Mouse (Mus musculus) CD8-positive naive resting alpha-beta T cell, adult 2 months (primary cell): ENCODE results near the gene Rab3b.

Experiments
- DNase-seq, 2 experiments: peaks; one replicate each; pipeline ENCODE4 v3.0.0; 2022; ENCODE audit warnings: low read depth in 2 of 2, low spot score in 2 of 2

The Rab3b gene

DNA sequence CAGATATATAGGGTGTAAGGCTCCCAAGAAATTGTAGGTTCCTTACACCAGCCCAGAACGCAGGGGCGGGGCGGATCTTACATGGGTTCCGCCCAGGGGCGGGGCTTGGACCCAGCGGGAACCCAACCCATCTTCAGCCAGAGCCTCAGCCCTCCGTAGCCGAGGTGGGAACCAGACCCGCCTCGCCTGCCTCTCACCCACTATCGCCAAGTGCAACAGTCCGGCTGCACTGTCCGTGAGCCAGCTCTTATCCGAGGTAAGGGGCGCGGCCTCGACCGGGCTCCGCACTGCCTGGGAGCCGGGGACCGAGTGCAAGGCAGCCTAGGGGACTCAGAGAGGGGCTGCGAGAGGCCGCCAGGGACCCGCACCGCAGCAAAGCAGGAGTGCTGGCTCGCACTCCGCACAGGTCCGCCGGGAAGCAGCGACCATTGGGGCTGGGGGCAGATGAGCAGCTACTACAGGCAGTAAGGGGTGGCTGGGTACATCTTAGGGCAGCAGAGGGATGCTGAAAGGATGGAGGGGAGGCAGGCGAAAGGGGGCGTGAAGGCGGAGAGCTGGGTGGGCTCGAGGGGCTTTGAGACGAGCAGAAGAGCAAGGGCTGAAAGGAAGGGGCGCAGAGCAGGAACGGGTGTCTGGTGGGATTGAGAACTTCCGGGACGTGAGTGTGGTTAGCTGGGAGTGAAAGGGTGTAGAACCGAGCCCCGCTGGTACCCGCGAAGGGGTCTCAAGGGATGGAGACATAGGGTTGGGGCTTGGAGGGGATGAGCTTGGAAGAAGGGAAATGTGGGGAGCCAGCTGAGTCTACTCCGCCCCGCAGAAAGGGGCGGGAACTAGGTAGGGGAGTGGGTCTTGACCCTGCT is at the start of gene Rab3b:
TSS of gene Rab3b (plus strand) at position 101 of the 860 bp plus-strand sequence.
- DNase-seq: peak in 1 of 2 experiments; percentile 28

DNA sequence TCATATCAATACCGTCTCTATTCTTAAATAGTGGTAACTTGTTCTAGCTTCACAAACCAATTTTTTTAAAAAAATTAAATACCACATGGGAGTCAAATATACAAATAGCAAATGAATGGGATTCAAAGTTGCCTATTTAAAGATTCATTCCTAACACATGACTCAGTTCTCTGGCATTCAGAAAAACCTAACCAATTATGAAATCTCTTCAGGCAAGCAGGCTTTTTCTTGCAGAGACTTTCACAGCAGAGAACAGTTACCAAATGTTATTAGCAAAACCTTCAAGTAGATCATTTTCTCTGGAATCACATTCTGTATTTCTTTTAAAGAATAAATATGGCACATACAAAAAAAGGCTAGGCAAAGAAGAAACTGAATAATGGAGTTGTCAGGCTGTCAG is 48.2 kb upstream of the Rab3b start:
- no peak for DNase-seq

DNA sequence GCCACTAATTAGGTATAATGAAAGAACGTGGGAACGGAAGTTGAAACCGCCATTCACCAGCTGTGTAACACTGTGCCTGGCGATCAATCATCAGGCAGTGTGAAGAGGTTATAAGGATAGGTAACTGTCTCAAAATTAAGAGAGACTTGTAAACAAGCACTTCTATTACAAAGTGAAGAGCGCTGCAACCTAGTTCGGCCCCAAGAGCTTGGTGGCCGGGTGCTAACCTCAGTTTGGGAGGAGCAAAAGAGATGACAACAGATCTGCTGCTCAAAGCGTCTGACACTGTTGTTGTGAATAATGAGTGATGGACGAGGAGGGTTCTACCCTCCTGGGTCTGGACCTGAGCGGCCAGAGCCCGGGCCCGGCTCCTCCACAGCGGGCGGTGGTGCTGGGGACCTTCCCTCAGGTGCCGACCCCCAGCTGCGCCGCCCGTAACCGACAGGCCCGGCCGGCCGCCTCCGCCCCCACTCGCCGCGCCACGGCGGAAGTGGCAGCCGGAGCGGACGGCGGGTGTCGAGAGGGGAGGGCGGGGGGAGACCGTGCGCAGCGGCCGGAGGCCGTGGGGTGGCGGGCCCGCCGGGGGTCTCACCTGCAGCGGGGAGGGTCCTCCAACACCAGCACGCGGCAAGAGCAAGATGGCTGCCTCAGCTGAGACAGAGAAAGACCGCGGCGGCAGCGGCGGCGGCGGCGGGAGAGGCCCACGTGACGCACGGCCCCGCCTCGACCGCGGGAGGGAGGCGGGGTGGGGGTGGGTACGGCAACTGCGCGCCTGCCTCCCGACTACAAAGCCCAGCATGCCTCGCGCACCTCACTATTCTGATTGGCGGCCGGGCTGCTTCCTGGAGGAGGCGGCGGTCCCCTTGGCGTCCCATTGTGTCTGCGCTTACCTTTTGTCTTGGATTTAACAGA is 45.7 kb upstream of the Rab3b start, which contains the start of gene Btf3l4:
TSS of gene Btf3l4 (minus strand) at position 699 of the 912 bp plus-strand sequence.
- peak; percentile 82 to 86 for DNase-seq

DNA sequence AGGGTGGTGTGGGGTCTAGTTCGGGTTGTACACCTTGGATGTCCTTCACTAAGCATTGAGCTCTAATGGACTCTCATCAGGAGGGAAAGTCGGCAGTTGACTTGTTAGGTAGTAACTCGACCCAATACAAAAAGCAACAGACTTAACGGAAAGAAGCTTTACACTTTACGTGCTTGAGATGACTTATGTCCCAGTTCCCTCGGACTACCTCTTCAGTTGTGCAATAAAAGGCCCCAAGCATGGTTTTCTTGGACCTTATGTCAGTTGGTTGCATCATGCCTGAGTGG is 45.1 kb upstream of the Rab3b start:
- no peak for DNase-seq

DNA sequence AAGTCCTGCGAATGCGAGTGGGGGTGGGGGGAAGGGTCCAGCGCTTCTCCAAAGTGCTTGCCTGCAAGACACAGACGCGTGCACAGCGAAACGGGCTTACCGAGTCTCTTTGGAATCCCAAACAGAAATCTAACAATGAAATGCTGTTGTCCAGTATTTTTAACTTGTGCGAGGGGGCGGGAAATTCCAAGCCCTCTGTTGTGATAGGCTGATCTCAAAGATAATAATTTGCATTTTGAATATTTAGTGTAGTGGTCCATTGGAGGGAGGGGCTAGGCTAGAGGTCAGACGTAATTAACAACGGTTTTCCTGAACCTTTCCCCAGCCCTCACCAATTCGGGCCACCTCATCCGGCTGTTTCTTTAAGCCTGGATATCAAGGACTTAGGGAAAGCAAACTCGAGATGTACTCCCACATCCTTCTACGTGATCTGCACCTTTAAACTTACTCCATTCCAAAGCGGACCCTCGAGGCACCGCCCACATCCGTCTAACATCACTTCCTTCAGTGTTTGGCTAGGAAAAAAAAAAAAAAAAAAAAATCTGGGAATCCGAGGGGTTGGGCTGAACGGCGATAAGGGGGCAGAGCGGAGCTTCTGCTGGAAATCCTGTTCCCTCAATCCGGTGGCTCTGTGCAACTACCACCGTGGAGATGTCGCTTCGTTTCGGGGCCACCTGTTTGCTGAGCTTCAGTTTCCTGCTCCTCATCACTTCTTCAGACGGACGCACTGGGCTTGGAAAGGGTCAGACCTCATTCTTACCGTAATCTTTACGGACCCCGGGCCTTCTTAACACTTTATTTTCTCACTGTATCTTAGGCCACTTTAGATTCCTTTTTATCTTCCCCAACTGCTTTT is 44.5 kb upstream of the Rab3b start, which contains the start of gene Txndc12:
TSS of gene Txndc12 (plus strand) at position 487 of the 856 bp plus-strand sequence.
- peak; percentile 25 to 52 for DNase-seq

DNA sequence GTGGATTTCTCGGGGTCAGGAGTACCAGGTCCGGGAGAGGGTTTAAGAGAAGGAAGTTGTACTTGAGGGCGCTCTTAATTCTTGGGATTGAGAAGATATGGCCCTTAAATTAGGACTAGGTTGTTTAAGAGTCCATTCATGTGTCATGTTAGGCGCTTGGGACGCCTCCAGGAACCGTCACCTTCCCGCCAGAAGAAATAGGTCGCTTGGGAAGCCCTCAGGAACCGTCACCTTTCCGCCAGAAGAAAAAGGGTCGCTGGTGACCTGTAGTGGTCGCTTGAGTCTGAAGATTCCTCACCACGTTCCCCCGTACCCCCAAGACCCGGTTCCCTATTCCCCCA is 43.9 kb upstream of the Rab3b start:
- DNase-seq: no peak

DNA sequence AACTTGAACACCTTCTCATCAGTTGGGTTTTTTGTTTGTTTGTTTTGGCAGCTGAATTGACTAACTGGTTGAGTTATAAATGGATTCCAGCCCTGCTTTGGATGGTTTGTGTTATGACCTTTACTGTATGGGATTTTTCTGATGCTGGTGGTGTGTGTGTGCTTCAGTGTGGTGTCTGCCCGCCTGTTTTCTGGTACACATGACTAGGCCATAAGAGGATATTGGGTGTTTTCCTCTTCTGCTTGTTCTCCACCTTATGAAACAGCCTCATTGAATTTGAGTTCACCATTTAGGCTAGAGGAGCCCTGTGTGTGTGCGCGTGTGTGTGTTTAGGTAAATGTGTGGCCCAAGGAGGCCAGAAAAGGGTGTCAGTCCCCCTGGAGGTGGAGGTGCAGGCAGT is 43.4 kb upstream of the Rab3b start:
- no peak for DNase-seq

DNA sequence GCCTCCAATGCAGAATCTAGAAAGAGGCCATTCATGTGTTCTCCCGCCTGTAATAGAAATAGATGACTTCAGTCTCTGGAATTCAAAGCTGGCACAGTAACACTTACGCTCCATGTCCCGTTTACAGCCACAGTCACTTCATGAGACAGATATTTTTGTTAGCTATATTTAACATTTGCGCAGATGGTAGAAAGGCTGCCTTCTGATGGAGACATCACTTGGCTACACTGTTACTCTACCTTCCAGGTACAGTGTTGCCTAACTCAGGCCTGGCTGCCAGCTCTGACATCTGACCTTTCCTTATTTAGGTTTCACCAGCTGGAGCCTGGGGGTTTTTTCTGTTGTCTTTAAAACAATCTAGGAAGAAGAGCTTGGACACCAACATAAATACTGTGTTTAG is 40.8 kb upstream of the Rab3b start:
- no peak for DNase-seq

DNA sequence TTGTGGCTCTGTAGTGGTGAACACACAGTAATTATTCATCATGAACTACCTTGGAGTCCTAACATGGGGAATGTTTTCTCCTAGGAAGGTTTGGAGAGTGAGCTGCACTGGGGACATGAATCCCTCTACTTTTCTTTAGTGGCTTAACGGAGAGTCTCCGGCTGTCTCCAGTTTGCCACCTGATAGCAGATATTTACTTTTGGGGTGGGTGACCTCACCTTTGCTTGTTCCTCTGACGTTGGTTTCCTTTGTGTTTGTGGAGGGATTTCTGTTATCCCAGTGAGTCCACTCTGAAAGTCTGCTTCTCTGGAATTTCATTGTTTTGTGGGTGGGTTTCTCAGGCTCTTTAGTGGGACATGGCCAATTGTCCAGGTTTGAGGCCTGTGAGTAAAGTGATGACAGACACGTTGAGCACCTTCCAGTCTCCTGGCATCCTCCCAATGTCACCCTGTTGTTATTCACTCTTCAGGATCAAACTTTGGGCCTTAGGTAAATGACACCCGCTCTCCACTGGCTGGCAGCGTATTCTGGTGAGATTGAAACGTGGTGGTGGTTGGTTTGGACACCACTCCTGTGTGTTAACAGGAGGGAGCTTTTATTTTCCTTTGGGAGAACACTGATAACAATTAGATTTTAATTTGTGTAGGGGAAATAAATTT is 36.8 kb upstream of the Rab3b start:
- DNase-seq: no peak

DNA sequence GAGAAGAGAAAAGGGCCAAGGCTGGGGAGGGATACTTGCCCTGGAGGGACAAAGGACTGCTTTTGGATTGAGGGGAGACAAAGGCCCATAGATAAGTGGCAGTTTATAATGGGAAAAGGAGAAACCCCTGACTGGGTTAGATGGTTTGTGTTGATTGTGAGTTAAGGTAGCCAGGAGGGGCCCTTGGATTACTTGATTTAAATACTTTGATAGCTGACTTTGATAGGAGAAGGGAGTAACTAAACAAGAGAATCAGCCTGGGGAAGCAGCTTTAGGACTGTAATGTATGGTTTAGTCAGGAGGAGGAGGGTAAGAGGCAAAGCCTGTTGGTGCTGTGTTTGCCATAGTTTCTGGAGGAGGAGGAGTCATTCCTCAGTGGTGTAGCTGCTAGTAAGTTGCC is 35.5 kb upstream of the Rab3b start:
- no peak for DNase-seq

DNA sequence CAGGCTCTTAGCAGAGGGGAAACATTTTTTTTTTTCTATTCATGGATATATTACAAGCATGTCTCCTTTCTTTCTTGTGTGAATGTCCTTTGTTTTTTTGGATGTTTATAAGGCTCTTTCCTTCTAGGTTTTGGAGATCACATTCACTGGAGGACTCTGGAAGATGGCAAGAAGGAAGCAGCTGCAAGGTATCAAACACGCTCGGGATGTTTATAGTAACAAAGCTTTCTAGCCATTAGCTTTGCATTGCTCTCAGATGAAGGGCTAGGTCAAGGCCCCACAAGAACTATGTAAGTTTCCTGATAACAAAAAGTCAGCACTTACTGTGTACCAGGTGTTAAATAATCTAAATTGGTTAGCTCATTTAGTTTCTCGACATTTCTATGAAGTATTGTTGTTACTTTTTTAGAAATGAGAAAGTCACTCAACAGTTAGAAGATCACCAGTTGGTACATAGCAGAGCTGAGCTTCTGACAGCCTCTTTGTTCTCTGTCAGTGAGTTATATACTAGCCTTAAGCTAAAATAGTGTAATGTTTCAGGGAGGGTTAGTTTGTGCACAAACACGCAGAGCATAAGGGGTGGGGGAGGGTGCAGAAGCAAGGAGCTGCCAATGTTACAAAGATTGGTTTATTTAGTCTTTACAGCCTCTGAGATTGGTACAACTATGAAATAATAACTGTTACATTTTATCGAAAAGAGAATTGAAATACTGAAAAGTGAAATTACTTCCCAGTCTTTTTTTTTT is 32.9 kb upstream of the Rab3b start:
- DNase-seq: no peak

DNA sequence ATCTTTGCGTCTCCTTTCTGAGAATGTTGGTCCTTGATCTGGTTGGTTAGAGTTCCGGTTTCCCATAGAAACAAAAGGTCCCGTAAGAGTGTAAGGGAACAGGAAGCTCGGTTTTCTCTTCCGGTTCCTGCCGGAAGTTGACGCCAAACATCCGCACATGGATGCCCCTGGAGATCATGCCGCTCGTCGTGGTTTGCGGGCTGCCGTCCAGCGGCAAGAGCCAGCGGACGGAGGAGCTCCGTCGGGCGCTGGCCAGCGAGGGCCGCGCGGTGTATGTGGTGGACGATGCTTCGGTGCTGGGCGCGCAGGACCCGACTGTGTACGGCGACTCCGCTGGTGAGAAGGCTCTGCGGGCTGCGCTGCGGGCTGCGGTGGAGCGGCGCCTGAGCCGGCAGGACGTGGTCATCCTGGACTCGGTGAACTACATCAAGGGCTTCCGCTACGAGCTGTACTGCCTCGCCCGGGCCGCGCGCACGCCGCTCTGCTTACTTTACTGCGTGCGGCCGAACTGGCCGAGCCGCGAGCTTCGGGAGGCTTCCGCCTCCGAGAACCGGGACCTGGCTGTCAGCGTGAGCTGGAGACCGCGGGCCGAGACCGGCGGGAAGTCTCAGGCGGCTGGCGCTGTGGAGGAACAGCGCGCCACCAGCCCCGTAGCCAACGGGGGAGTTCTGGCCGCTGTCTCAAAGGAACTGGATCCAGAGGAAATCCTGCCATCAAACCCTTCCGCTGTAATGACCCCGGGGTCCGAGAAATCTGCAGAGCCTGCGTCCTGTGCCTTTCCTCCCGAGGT is 31.0 kb upstream of the Rab3b start, which contains the start of gene Kti12:
TSS of gene Kti12 (plus strand) at position 71 of the 790 bp plus-strand sequence.
- peak; percentile 59 to 70 for DNase-seq

DNA sequence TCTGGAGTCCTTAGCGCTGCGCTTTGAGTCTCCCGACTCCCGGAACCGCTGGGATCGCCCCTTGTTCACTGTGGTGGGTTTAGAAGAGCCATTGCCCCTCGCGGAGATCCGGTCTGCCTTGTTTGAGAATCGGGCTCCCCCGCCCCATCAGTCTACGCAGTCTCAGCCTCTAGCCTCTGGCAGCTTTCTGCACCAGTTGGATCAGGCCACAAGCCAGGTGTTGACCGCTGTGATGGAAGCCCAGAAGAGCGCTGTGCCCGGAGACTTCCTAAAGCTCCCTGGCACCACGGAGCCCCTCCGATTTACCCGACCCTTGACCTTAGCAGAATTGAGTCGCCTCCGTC is 30.4 kb upstream of the Rab3b start, which contains the start of gene A730015C16Rik:
TSS of gene A730015C16Rik (minus strand) at position 115 of the 344 bp plus-strand sequence.
- no peak for DNase-seq

DNA sequence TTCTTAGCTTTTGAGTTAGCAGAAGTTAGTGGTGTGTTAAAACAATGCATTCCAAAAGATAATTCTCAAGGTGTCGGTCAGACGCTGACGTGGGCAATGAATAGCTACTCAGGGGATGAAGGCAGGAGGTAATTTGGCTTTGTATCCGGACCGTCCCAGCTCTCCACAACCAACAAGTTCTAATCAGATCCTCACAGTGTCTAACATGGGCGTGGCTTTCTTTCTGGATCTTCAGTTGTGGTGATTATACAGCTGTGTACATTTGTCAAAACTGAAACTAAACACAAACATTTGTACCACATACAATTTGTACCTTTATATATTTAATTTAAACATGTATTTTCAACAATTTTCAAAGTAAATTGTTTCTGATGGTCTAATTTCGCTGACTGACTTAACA is 12.1 kb upstream of the Rab3b start:
- no peak for DNase-seq

DNA sequence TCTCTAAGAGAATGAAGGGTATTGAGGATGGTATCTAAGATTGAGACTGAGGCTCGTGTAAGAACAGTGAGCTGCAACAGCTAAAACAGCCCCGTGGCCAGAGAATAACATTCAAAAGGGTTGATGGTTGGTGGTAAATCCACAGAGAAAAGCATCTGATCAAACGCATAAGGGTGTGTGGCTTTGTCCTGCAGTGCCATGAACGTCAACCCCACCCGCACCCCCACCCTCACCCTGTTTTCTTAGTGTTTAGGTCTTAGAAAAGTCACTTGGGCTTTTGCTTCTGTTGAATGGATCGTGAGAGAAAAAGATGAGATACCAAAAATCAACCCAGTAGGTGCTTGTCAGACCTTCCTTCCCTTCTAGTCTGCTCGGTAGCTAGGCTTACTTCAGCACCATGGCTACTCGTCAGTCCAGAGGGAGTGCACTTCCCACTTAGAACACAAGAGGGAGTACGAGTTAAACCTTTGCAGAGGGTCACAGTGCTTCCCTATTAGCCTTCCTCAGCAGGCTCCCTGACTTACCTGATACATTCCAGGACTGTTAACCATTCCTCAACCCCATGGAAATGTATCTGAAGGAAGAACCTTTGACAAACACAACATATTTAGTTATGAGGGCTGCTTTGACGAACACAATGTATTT is 9.0 kb upstream of the Rab3b start:
- DNase-seq: peak; percentile 59 to 71

DNA sequence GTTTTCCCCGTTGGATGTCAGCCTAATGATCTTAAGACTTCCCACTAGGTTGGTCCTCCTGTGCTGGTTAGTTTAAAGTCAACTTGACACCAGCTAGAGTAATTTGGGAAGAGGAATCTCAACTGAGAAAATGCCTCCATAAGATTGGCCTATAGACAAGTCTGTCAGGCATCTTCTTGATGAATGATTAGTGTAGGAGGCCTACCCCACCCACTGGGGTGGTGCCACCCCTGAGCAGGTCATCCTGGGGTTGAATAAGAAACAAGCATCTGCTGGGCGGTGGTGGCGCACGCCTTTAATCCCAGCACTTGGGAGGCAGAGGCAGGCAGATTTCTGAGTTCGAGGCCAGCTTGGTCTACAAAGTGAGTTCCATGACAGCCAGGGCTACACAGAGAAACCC is 5.1 kb upstream of the Rab3b start:
- DNase-seq: no peak

DNA sequence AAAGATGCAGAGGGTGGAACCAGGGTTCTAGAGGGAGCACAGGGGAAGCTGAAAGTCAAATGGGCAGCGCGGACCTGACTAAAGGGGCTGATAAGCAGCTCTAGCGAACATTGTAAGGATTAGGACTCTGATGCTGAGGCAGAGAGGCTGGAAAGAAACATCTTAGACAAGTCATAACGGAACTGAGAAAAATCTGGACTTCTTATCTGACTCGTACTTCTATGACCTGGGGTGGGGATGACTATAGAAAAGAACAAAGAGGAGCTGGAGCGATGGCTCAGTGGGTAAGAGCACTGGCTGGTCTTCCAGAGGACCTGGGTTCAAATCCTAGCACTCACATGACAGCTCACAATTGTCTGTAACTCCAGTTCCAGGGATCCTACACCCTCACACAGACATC is 962 bp upstream of the Rab3b start:
- DNase-seq: no peak

DNA sequence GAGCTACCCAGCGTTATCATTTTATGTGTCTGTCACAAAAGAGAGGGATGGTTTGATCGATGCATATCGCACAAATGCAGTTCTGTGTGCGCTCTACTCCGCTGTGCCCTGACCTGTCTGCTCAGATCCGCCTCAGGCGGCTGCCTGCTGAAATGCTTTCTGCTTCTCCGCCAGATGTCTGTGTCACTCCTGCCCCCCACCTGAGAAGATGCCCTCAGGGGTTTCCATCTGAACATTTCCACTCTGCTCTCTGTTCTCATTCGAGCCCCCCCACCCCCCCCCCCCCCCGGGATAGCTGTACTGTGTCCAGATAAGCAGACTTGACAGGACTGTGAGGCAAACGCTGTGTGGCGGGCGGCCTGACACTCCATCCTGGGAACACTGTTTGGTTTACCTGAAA is 5.0 kb downstream of the Rab3b start:
- no peak for DNase-seq

DNA sequence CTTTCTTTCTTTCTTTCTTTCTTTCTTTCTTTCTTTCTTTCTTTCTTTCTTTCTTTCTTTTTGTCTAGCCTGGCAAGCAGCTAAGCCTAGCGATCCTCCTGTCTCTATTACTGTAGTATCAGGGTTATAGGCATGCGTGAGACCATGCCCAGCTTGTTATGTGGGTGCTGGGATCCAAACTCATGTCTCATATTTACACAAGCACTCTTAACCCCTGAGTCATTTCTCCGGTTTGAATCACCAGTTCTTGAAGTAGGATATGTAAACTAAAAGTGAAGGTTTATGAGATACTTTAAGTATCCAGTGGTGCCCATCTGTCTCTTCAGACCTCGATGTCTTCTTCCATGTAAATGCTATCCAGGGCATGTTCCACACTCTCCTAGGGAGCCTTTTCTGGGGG is 8.6 kb downstream of the Rab3b start:
- DNase-seq: no peak
